Mouse (Mus musculus): ENCODE data around the gene Mettl7a3.

- no peak for TF ChIP-seq ZC3H11A (IDR thresholded peaks at IDR 0.05; ENCODE audit: borderline replicate concordance, low read depth, low read length)
- TF ChIP-seq HCFC1 (IDR thresholded peaks at IDR 0.05; ENCODE audit: borderline replicate concordance, insufficient read depth, low read length), result no peak
- TF ChIP-seq ZNF384 (IDR thresholded peaks at IDR 0.05; ENCODE audit: low read depth, low read length), result no peak
- TF ChIP-seq MAFK (IDR thresholded peaks at IDR 0.05; ENCODE audit: insufficient read depth, low read depth, low read length), result no peak
Observed at GRCm38 (mm10) chr15:100312346-100312745, 22.4 kb upstream of the Mettl7a3 start.

Data from ES-E14 (cell line).